Mouse (Mus musculus): ENCODE data around the gene Lyve1. TPM values are rescaled to one million over a fixed set of nuclear protein-coding genes. Genes with fewer than 3 reads are reported as not detected.

Lyve1 gene
- polyA plus RNA-seq, 1 experiment from 2014 or later, result 26.9 TPM

- H3K27ac ChIP-seq (ENCODE audit: low read depth, low read length), result no peak overlapping the region
- no peak for ATAC-seq
- no peaks in the 10 kb centered on the region for H3K9me3 ChIP-seq (ENCODE audit: control insufficient read depth)
- 82% methylated on average over 5 of the region's 5 CpGs for WGBS
- H3K9ac ChIP-seq (ENCODE audit: low read depth, low read length), result no peak overlapping the region
- H3K4me1 ChIP-seq (replicated peaks; ENCODE audit: control insufficient read depth, insufficient read depth, low read length), result peaks cover 9% of the 10 kb centered on the region; the same call in 1 of the 2 replicates
- H3K27me3 ChIP-seq (replicated peaks; ENCODE audit: control insufficient read depth, insufficient read depth, low read length), result no peaks in the 10 kb centered on the region
- no peaks in the 10 kb centered on the region; the same call in 1 of the 2 replicates for H3K36me3 ChIP-seq (ENCODE audit: control insufficient read depth, insufficient read depth)
- no peak overlapping the region for H3K4me2 ChIP-seq (replicated peaks; ENCODE audit: low read depth)
- H3K4me3 ChIP-seq (ENCODE audit: low read depth, low read length), result no peak overlapping the region
- no peak for TF ChIP-seq CTCF (IDR thresholded peaks at IDR 0.05; ENCODE audit: low read depth)
These were observed 5.8 kb upstream of the Lyve1 start for GRCm38 (mm10) chr7:110868807-110869206.

GRCm38 (mm10) chr7:110867116-110867515 is 4.1 kb upstream of the Lyve1 start:
- H3K27ac ChIP-seq (ENCODE audit: low read depth, low read length), result no peak overlapping the region
- H3K9me3 ChIP-seq (ENCODE audit: control insufficient read depth), result no peaks in the 10 kb centered on the region
- H3K9ac ChIP-seq (ENCODE audit: low read depth, low read length), result no peak overlapping the region
- TF ChIP-seq CTCF (IDR thresholded peaks at IDR 0.05; ENCODE audit: low read depth), result no peak
- no peak overlapping the region for H3K4me3 ChIP-seq (ENCODE audit: low read depth, low read length)
- H3K27me3 ChIP-seq (replicated peaks; ENCODE audit: control insufficient read depth, insufficient read depth, low read length), result no peaks in the 10 kb centered on the region
- 92% methylated on average over 6 of the region's 6 CpGs for WGBS
- H3K4me2 ChIP-seq (replicated peaks; ENCODE audit: low read depth), result no peak overlapping the region
- H3K36me3 ChIP-seq (ENCODE audit: control insufficient read depth, insufficient read depth), result no peaks in the 10 kb centered on the region; the same call in 1 of the 2 replicates
- no peak for ATAC-seq
- peaks cover 9% of the 10 kb centered on the region; the same call in 1 of the 2 replicates for H3K4me1 ChIP-seq (replicated peaks; ENCODE audit: control insufficient read depth, insufficient read depth, low read length)

- H3K27ac ChIP-seq (ENCODE audit: low read depth, low read length), result peak overlapping the region; percentile 42
- TF ChIP-seq CTCF (IDR thresholded peaks at IDR 0.05; ENCODE audit: low read depth), result no peak
These were observed 3.0 kb upstream of the Lyve1 start for GRCm38 (mm10) chr7:110866021-110866420.

GRCm38 (mm10) chr7:110865570-110865969 is 2.5 kb upstream of the Lyve1 start:
- ATAC-seq, result peak; percentile 82
- Histone ChIP-seq H3K27ac (ENCODE audit: low read depth, low read length) (peak overlapping the region; percentile 42), H3K4me1 (replicated peaks; ENCODE audit: control insufficient read depth, insufficient read depth, low read length) (peaks cover 9% of the 10 kb centered on the region), H3K9me3 (ENCODE audit: control insufficient read depth) (no peaks in the 10 kb centered on the region), H3K4me3 (ENCODE audit: low read depth, low read length) (no peak overlapping the region), H3K9ac (ENCODE audit: low read depth, low read length) (no peak overlapping the region), H3K27me3 (replicated peaks; ENCODE audit: control insufficient read depth, insufficient read depth, low read length) (no peaks in the 10 kb centered on the region), H3K36me3 (ENCODE audit: control insufficient read depth, insufficient read depth) (no peaks in the 10 kb centered on the region), H3K4me2 (replicated peaks; ENCODE audit: low read depth) (peak overlapping the region; percentile 4; the same call in 1 of the 2 replicates)
- no peak for TF ChIP-seq CTCF (IDR thresholded peaks at IDR 0.05; ENCODE audit: low read depth)
- 29% methylated on average over 6 of the region's 6 CpGs for WGBS

More at GRCm38 (mm10) chr7:110866021-110866420, 3.0 kb upstream of the Lyve1 start:
- Histone ChIP-seq H3K27me3 (replicated peaks; ENCODE audit: control insufficient read depth, insufficient read depth, low read length) (no peaks in the 10 kb centered on the region), H3K9ac (ENCODE audit: low read depth, low read length) (no peak overlapping the region), H3K4me1 (replicated peaks; ENCODE audit: control insufficient read depth, insufficient read depth, low read length) (peaks cover 9% of the 10 kb centered on the region; the same call in 1 of the 2 replicates), H3K4me3 (ENCODE audit: low read depth, low read length) (no peak overlapping the region), H3K36me3 (ENCODE audit: control insufficient read depth, insufficient read depth) (no peaks in the 10 kb centered on the region), H3K9me3 (ENCODE audit: control insufficient read depth) (no peaks in the 10 kb centered on the region), H3K4me2 (replicated peaks; ENCODE audit: low read depth) (no peak overlapping the region; the same call in 1 of the 2 replicates)
- peak; percentile 82 for ATAC-seq
- 34% methylated on average over 3 of the region's 3 CpGs for WGBS

- Histone ChIP-seq H3K9ac (ENCODE audit: low read depth, low read length) (no peak overlapping the region), H3K27me3 (replicated peaks; ENCODE audit: control insufficient read depth, insufficient read depth, low read length) (no peaks in the 10 kb centered on the region), H3K4me3 (ENCODE audit: low read depth, low read length) (no peak overlapping the region), H3K4me1 (replicated peaks; ENCODE audit: control insufficient read depth, insufficient read depth, low read length) (peaks cover 12% of the 10 kb centered on the region), H3K36me3 (ENCODE audit: control insufficient read depth, insufficient read depth) (no peaks in the 10 kb centered on the region), H3K27ac (ENCODE audit: low read depth, low read length) (peak overlapping the region; percentile 58; the same call in 1 of the 2 replicates), H3K4me2 (replicated peaks; ENCODE audit: low read depth) (peak overlapping the region; percentile 4; the same call in 1 of the 2 replicates), H3K9me3 (ENCODE audit: control insufficient read depth) (no peaks in the 10 kb centered on the region)
- 24% methylated on average over 10 of the region's 10 CpGs for WGBS
- peak; percentile 44; the same call in 1 of the 2 replicates for ATAC-seq
- TF ChIP-seq CTCF (IDR thresholded peaks at IDR 0.05; ENCODE audit: low read depth), result no peak
These were observed 2.0 kb upstream of the Lyve1 start for GRCm38 (mm10) chr7:110865038-110865437.

- ATAC-seq, result peak; percentile 70
- Histone ChIP-seq H3K4me1 (replicated peaks; ENCODE audit: control insufficient read depth, insufficient read depth, low read length) (peaks cover 17% of the 10 kb centered on the region), H3K4me3 (ENCODE audit: low read depth, low read length) (no peak overlapping the region), H3K4me2 (replicated peaks; ENCODE audit: low read depth) (peak overlapping the region; percentile 51), H3K27me3 (replicated peaks; ENCODE audit: control insufficient read depth, insufficient read depth, low read length) (no peaks in the 10 kb centered on the region), H3K27ac (ENCODE audit: low read depth, low read length) (peak overlapping the region; percentile 50; the same call in 1 of the 2 replicates), H3K9me3 (ENCODE audit: control insufficient read depth) (no peaks in the 10 kb centered on the region), H3K36me3 (ENCODE audit: control insufficient read depth, insufficient read depth) (no peaks in the 10 kb centered on the region), H3K9ac (ENCODE audit: low read depth, low read length) (no peak overlapping the region)
- WGBS, result 16% methylated on average over 5 of the region's 5 CpGs
- 0 out of 2 replicates have a peak, but pooled peaks have one; percentile 7 for TF ChIP-seq CTCF (IDR thresholded peaks at IDR 0.05; ENCODE audit: low read depth)
These were observed 2.9 kb downstream of the Lyve1 start for GRCm38 (mm10) chr7:110860129-110860528.

All from intestine, postnatal 0 days (tissue).